Mouse (Mus musculus) cerebellum, postnatal 14 days (tissue): ENCODE measurements around the gene Plscr5.
"Not testable (repeated sequence)": the region's sequence is repeated elsewhere in the genome, so short reads cannot be mapped to it uniquely, and the experiment has no call there.

ENCODE experiments used
- DNase-seq, 2 experiments: peaks; one replicate each; pipeline ENCODE4 v3.0.0; 2021; ENCODE audit warnings: mixed read lengths in 2 of 2

Plscr5 gene

GRCm38 (mm10) chr9:92192636-92193035, at the start of gene Plscr5:
Gene Plscr5 (plus strand): TSS chr9:92192936.
- DNase-seq: not testable (repeated sequence)

DNA sequence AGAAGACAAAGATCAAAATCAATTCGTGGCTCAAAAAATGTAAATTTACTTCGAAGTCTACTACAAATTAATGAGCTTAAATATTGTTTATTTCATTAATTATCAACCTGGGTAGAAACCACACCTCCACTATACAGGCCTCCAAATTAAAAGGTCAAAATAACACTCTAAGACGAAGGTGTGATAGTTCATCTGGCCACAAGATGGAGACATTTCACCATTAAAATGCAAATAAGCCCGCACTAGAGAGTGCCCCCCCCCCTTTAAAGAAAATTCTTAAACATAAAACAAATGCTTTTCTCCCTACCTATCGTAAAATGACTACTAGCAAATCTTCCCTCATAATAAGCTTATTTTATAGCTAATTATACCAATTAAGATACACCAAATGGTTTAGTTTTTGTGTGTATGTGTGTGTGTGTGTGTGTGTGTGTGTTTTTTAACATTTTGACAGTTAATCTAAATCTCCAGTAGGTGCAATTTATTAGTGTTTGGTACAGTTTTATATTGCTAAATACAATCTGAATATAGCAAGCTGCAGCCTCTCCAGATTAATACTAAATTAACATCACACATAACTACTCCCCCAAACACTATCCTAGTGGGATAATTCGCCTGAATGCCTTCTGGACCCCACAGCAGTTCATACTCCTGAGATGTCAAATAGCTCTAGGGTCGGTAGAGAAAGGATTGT, 45.0 kb upstream of the Plscr5 start:
- peak; percentile 61 to 65 for DNase-seq

GRCm38 (mm10) chr9:92162213-92162612, 30.5 kb upstream of the Plscr5 start:
- DNase-seq: peak in 1 of 2 experiments; percentile 17

- DNase-seq: no peak
These were observed 19.3 kb upstream of the Plscr5 start for GRCm38 (mm10) chr9:92173318-92173985.

DNA sequence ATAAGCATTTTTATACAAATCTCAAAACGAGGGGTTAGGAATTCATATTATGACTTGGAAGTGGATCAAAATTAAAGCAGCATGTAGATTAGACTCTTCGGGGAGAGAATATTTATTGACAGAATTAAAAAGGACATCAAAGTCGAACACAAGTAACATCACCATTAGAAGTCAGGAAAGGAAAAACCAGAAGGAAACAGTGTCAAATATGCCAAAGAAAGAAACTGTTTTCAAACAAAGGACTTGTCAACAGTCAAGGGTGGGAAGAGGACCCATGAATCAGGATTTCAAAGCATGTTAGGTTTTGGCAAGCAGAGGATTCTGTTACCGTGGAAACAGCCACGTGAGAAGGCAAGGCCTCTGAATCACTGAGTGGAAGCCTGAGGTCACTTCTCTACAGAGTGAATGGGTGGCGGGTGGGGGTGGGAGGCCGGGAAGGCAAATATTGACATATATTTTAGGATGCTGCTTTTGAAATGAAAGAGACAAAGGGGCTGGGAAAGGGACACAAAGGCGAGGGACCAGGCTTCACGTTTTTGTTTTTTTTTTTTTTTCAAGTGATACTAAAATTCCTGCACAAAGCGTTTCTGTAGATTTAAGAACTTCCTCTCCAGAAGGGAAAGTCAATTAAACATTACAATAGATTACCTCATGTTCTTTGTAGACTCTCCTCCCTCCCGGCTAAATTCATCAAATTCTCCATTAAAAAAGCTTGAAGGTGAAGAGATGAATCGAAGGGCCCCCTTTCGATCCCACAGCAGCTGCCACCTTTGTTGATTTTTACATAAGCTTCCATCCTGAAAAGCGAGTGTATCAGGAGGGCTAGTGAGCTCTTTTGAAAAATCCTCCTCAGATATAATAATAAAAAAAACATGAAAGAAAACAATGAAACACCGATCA, 18.3 kb upstream of the Plscr5 start:
- peak; percentile 62 to 65 for DNase-seq

- DNase-seq: peak; percentile 23 to 25
These were observed 13.8 kb upstream of the Plscr5 start for GRCm38 (mm10) chr9:92178861-92179469.

- no peak for DNase-seq
These were observed 1.4 kb upstream of the Plscr5 start for GRCm38 (mm10) chr9:92191295-92191694.

DNA sequence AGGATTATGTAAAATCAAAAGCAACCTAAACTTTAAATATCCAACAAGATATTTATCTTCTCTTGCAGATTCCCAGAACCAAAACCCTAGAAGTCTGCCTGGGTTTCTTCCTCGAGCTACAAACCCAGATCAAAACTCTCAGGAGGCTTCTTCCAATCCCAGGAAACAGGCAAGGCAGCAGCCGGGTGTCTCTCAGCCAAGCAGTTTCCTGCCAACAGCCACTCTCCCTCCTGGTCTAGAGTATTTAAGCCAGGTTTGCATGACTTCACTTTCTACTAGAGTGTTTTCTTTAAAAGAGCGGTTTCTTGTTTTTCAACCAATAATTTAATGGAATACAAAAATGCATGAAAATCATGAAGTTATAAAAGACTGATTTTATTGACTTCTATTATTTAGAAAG, 5.7 kb downstream of the Plscr5 start:
- DNase-seq: peak; percentile 62 to 66

DNA sequence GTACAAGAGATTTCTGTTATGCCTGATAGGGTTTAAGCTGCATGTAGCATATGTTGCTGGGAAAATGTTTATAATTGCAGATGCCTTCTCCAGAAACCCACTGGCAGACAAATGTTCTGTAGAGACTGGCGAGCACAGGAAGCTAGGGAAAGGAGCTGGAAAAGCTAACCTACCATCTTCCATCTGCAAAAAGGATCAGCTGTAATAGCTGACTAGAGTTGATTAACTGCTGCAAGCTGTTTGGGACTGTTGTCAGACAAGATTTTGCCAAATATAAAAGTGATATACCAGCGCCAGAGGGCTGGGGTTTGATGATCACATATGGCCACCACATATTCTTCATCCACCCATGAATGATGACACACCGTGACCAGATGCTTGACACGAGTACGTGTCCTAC, 6.8 kb downstream of the Plscr5 start:
- DNase-seq: peak in 1 of 2 experiments; percentile 23

- no peak for DNase-seq
These were observed 11.7 kb downstream of the Plscr5 start for GRCm38 (mm10) chr9:92204397-92204796.

DNA sequence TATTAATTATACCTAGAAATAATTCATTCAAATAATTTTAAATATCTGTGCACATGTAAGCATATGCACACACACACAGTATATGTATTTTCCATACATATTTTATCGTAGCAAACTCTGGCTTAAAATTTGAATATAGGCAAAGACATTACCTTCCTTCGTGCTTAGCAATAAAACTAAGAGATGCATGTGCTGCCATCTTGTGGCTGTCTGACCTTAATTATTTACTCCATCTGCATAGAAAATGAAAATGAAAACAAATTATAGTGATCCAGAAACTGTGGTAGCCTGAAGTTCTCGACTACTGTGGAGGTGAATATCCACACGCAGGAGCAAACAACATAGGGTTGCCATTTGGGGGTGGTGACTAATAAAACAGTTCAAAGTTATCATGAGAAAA, 14.6 kb downstream of the Plscr5 start:
- peak; percentile 82 to 89 for DNase-seq

DNA sequence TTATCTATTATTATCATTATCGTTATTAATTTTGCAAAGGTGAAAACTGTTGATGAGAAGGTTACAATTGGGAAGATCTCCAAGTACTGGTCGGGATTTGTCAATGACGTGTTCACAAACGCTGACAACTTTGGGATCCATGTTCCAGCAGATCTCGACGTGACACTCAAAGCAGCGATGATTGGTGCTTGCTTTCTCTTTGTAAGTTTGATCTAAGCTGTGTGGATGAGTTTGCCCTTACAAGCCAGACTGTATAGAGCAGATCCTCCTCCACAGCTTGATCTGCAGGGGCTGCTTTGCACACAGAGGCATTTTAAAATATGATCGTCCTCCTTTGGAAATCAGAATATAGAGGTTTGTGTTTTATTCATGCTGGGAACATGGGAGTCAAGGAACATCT, 15.0 kb downstream of the Plscr5 start:
- DNase-seq: peak in 1 of 2 experiments; percentile 16

GRCm38 (mm10) chr9:92209850-92210249, 17.1 kb downstream of the Plscr5 start:
- DNase-seq: no peak

GRCm38 (mm10) chr9:92210386-92210967, 17.7 kb downstream of the Plscr5 start:
- DNase-seq: no peak

- DNase-seq: no peak
These were observed 18.3 kb downstream of the Plscr5 start for GRCm38 (mm10) chr9:92211048-92211447.

GRCm38 (mm10) chr9:92217484-92217883, 24.7 kb downstream of the Plscr5 start:
- DNase-seq: no peak

- no peak for DNase-seq
These were observed 25.2 kb downstream of the Plscr5 start for GRCm38 (mm10) chr9:92217896-92218295.

GRCm38 (mm10) chr9:92220151-92220550, 27.4 kb downstream of the Plscr5 start:
- DNase-seq: no peak

GRCm38 (mm10) chr9:92221480-92221879, 28.7 kb downstream of the Plscr5 start:
- DNase-seq: no peak

- DNase-seq: no peak
These were observed 32.0 kb downstream of the Plscr5 start for GRCm38 (mm10) chr9:92224598-92225231.

- DNase-seq: no peak
These were observed 33.5 kb downstream of the Plscr5 start for GRCm38 (mm10) chr9:92226127-92226655.

- no peak for DNase-seq
These were observed 34.1 kb downstream of the Plscr5 start for GRCm38 (mm10) chr9:92226795-92227194.
